Mouse (Mus musculus): ENCODE measurements at regions not wholly inside any gene's neighbourhood (a gene's known extent, or its start where the extent isn't known, plus 50 kb on each side); places are given as distances from the start of the nearest gene placed in this dataset.

GRCm38 (mm10) chr12:80035500-80036271 lies 77.1 kb downstream of the Zfp36l1 start:
- Histone ChIP-seq H3K27ac (ENCODE audit: control insufficient read depth, low read depth, low read length) (peak overlapping the region; percentile 74), H3K9ac (ENCODE audit: control insufficient read depth, low read depth, low read length, poor library complexity, severe bottlenecking) (peak overlapping the region; percentile 24), H3K4me3 (ENCODE audit: control insufficient read depth in 1 of 2, insufficient read depth in 1 of 2, low read depth in 2 of 2, low read length in 2 of 2) (peak overlapping the region in 1 of 2 experiments; percentile 34; a peak in 2 of 4 replicates), H3K36me3 (ENCODE audit: control insufficient read depth in 1 of 2, insufficient read depth in 2 of 2, low read length in 2 of 2) (peaks cover 0 to 34% of the 10 kb centered on the region in 2 experiments; a peak in 2 of 4 replicates), H3K27me3 (ENCODE audit: control insufficient read depth in 1 of 2, insufficient read depth in 2 of 2, low read length in 2 of 2) (no peaks in the 10 kb centered on the region), H3K9me3 (replicated peaks; ENCODE audit: insufficient read depth, low read length) (no peaks in the 10 kb centered on the region), H3K4me1 (ENCODE audit: control insufficient read depth in 1 of 2, insufficient read depth in 2 of 2, low read length in 2 of 2) (peaks cover 19 to 39% of the 10 kb centered on the region in 2 experiments), H3K79me2 (ENCODE audit: control insufficient read depth, insufficient read depth, low read length, poor library complexity) (no peaks in the 10 kb centered on the region)
- peak; percentile 72 for DNase-seq (ENCODE audit: low read depth, low spot score)
- TF ChIP-seq JUND (IDR thresholded peaks at IDR 0.05; ENCODE audit: low read depth, low read length), result no peak
- TF ChIP-seq ZC3H11A (IDR thresholded peaks at IDR 0.05; ENCODE audit: low read depth, low read length), result no peak
- no peak for TF ChIP-seq TAL1 (IDR thresholded peaks at IDR 0.05; ENCODE audit: low read length)
- peak; percentile 55; the same call in 1 of the 2 replicates for TF ChIP-seq MYB (IDR thresholded peaks at IDR 0.05; ENCODE audit: low read depth, low read length)
- no peak for TF ChIP-seq RAD21 (IDR thresholded peaks at IDR 0.05; ENCODE audit: low read depth, low read length)
- peak; percentile 54; the same call in 1 of the 2 replicates for TF ChIP-seq MXI1 (IDR thresholded peaks at IDR 0.05; ENCODE audit: low read depth, low read length)
- peak; percentile 68; the same call in 1 of the 2 replicates for TF ChIP-seq MAZ (IDR thresholded peaks at IDR 0.05; ENCODE audit: low read depth, low read length)
- TF ChIP-seq POLR2AphosphoS5 (IDR thresholded peaks at IDR 0.05; ENCODE audit: borderline replicate concordance, low read depth, low read length), result no peak
- peak; percentile 89 for TF ChIP-seq RCOR1 (IDR thresholded peaks at IDR 0.05; ENCODE audit: low read depth, low read length)
- no peak for TF ChIP-seq GABPA (IDR thresholded peaks at IDR 0.05; ENCODE audit: low read depth, low read length)
- TF ChIP-seq ZMIZ1 (IDR thresholded peaks at IDR 0.05; ENCODE audit: low read depth, low read length), result no peak
- peak; percentile 59; the same call in 1 of the 2 replicates for TF ChIP-seq MAFK (IDR thresholded peaks at IDR 0.05; ENCODE audit: borderline replicate concordance, low read depth, low read length)
- TF ChIP-seq MEF2A (IDR thresholded peaks at IDR 0.05; ENCODE audit: extremely low read depth, insufficient replicate concordance, low read depth, low read length, poor library complexity, severe bottlenecking), result peak; percentile 91
- TF ChIP-seq NRF1 (IDR thresholded peaks at IDR 0.05; ENCODE audit: insufficient read depth, low read depth, low read length, poor library complexity, severe bottlenecking), result no peak
- TF ChIP-seq KAT2A (conservative IDR thresholded peaks at IDR 0.05; ENCODE audit: low read depth, low read length), result no peak
- TF ChIP-seq CHD2 (IDR thresholded peaks at IDR 0.05; ENCODE audit: low read length), result no peak; the same call in 1 of the 2 replicates
- TF ChIP-seq GATA1 (IDR thresholded peaks at IDR 0.05; ENCODE audit: low read depth, low read length), result peak; percentile 95
- peak; percentile 85 for TF ChIP-seq SIN3A (IDR thresholded peaks at IDR 0.05; ENCODE audit: low read length)
- no peak for TF ChIP-seq MYC (IDR thresholded peaks at IDR 0.05; ENCODE audit: low read depth, low read length)
- no peak; the same call in 1 of the 2 replicates for TF ChIP-seq MAX (IDR thresholded peaks at IDR 0.05; ENCODE audit: low read length)
- TF ChIP-seq CHD1 (IDR thresholded peaks at IDR 0.05; ENCODE audit: low read depth, low read length), result no peak
- no peak for TF ChIP-seq ZNF384 (IDR thresholded peaks at IDR 0.05; ENCODE audit: low read depth, low read length)
- peak; percentile 91 for TF ChIP-seq ETS1 (IDR thresholded peaks at IDR 0.05; ENCODE audit: low read depth, low read length)
- no peak for TF ChIP-seq POLR2AphosphoS2 (IDR thresholded peaks at IDR 0.05; ENCODE audit: low read length)
- TF ChIP-seq NELFE (IDR thresholded peaks at IDR 0.05; ENCODE audit: low read depth, low read length), result no peak
- TF ChIP-seq TCF12 (IDR thresholded peaks at IDR 0.05; ENCODE audit: low read depth, low read length), result peak; percentile 81
- no peak for TF ChIP-seq ZKSCAN1 (IDR thresholded peaks at IDR 0.05; ENCODE audit: low read depth, low read length)
- TF ChIP-seq SMC3 (IDR thresholded peaks at IDR 0.05; ENCODE audit: low read depth, low read length), result no peak
- TF ChIP-seq HCFC1 (IDR thresholded peaks at IDR 0.05; ENCODE audit: low read depth, low read length), result no peak; the same call in 1 of the 2 replicates
- peak; percentile 70; the same call in 1 of the 2 replicates for TF ChIP-seq BHLHE40 (IDR thresholded peaks at IDR 0.05; ENCODE audit: borderline replicate concordance, low read depth, low read length)
- TF ChIP-seq UBTF (IDR thresholded peaks at IDR 0.05; ENCODE audit: borderline replicate concordance, insufficient read depth, low read depth, low read length), result no peak
- TF ChIP-seq E2F4 (IDR thresholded peaks at IDR 0.05; ENCODE audit: borderline replicate concordance, low read depth, low read length), result no peak
- peak; percentile 88 to 91 for TF ChIP-seq EP300 (IDR thresholded peaks at IDR 0.05; ENCODE audit: low read depth in 1 of 2, low read length in 2 of 2)
- 0 out of 2 replicates have a peak, but pooled peaks have one; percentile 23 for TF ChIP-seq TBP (IDR thresholded peaks at IDR 0.05; ENCODE audit: low read depth, low read length)
- no peak for TF ChIP-seq POLR2A (IDR thresholded peaks at IDR 0.05; ENCODE audit: control insufficient read depth in 1 of 2, insufficient read depth in 1 of 2, low read depth in 1 of 2, low read length in 2 of 2, poor library complexity in 1 of 2)
